Mouse (Mus musculus) splenic B cell, adult 2 months (primary cell): ENCODE measurements at regions not wholly inside any gene's neighbourhood (a gene's known extent, or its start where the extent isn't known, plus 50 kb on each side); places are given as distances from the start of the nearest gene placed in this dataset.
"Not testable (repeated sequence)": the region's sequence is repeated elsewhere in the genome, so short reads cannot be mapped to it uniquely, and the experiment has no call there.

Experiments
- DNase-seq: peaks from one replicate; pipeline ENCODE4 v3.0.0-alpha.2; 2011; ENCODE audit warnings: low read depth, low spot score
- H3K27me3 ChIP-seq: 2 replicates; pipeline ENCODE4 v1.6.1; 2012; ENCODE audit warnings: mild to moderate bottlenecking, low read length, moderate library complexity, mixed read lengths; ENCODE audit not compliant: control insufficient read depth, poor library complexity, insufficient read depth, severe bottlenecking
- H3K36me3 ChIP-seq: 2 replicates; pipeline ENCODE4 v1.6.1; 2012; ENCODE audit warnings: mild to moderate bottlenecking, low read length, moderate library complexity, mixed read lengths; ENCODE audit not compliant: control insufficient read depth, poor library complexity, insufficient read depth, severe bottlenecking

DNA sequence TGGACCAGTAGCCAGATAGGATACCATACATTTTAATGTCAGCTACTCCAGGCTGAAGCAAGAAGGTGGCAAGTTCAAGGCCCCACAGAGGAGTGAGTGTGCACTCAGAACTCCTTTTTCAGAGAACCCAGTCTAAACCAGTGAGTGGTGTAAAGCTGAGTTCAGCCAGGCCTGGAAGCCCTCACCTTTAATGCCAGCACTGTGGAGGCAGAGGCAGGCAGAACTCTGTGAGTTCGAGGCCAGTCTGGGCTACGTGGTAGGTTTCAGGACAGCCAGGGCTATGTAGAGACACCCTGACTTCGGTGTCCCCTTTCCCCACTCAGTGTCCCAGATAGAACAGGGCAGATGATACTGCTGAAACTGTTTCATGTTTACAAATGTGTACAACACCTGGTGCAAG lies 157.4 kb upstream of the Rapgef5 start:
- Histone ChIP-seq H3K27me3 (no peaks in the 10 kb centered on the region), H3K36me3 (no peaks in the 10 kb centered on the region)
- no peak for DNase-seq

DNA sequence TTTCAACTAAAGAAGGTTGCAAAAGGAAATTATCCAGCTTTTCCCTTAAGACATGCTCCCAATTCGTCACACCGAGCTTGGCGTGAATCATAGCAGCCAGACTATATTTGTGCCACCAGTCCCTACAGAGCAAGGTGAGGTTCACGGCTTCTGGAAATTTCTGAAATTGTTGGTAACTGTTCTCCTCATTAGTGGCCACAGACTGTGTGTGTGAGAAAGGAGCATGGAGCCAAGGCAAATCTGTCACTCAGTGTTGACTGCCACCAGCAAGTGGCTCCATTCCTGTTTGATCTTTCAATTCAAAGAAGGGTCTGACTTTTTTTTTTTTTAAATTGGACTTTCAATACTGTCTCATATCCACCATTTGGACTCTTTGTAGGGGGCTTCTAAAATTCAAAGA lies 156.1 kb upstream of the Rapgef5 start:
- no peaks in the 10 kb centered on the region for H3K27me3 ChIP-seq
- no peaks in the 10 kb centered on the region for H3K36me3 ChIP-seq
- DNase-seq: no peak

DNA sequence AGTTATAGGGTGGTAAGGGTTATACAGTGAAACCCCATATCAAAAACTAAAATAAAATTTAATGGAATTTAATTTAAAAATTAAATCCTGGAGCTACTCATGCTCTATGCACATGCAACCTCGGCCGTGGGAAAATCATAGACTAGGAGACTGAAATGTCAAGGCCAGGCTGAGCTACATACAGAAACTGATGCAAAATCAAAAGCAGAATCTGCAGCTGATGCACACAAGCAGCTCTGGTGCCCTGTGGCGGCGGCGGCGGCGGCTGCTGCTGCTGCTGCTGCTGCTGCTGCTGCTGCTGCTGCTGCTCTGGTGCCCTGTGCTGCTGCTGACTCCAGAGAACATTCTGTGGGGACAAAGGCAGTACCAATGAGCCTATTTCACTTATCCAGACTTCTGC lies 154.5 kb upstream of the Rapgef5 start:
- H3K36me3 ChIP-seq: no peaks in the 10 kb centered on the region
- DNase-seq: no peak

DNA sequence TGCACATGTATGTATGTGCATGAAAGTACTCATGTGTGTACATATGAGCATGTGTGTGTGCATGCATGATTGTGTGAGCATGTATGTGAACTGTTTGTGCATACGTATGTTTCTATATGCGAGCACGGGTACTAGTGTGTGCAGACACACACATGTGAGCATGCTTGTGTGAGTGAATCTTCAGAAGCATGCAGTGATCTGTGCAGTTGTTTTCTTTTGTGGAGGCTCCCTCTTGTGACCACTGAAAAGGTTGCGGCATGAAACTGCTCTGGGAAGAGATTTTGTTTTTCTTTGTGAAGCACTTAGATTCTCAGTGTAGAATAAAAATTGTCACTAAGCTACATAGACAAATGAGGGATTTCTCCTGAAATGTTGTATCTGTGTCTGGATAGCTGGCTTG lies 152.8 kb upstream of the Rapgef5 start:
- not testable (repeated sequence) for H3K36me3 ChIP-seq, H3K27me3 ChIP-seq, DNase-seq

More for the DNA sequence above, 154.5 kb upstream of the Rapgef5 start:
- no peaks in the 10 kb centered on the region for H3K27me3 ChIP-seq

DNA sequence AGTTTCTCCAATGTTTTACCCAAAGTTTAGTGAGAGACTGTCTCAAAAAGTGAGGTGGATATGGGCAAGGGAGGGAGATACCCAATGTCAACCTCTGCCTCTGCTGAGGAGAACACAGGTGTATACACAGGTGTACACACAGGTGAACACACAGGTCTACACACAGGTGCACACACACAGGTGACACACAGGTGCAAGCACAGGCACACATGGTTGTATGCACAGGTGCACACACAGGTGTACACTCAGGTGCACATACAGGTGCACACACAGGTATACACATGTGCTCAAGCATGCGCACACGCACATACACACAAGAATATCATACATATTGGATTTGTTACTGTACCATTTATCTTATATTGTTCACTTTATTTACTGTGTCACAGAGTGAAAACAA lies 151.1 kb upstream of the Rapgef5 start:
- H3K27me3 ChIP-seq: no peaks in the 10 kb centered on the region
- DNase-seq: no peak
- no peaks in the 10 kb centered on the region for H3K36me3 ChIP-seq

DNA sequence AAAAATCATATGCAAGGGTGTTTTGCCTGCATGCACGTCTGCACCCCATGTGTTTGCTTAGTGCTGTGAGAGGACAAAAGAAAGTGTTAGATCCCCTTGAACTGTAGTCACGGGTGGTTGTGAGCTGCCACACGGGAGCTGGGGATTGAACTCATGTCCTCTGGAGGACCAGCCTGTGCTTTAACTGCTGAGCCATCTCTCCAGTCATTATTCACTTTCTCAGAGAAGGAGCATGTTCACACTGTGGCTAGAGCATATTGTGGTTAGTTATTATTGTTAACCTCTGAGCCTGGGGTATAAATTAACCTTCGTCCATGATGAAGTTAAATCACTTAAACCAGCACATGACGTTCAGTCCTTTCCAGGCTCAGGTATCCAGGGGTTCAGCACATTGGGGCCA lies 150.4 kb upstream of the Rapgef5 start:
- H3K36me3 ChIP-seq: no peaks in the 10 kb centered on the region
- DNase-seq: no peak

GRCm38 (mm10) chr12:117378297-117378887 lies 137.9 kb upstream of the Rapgef5 start:
- DNase-seq: peak; percentile 17
- no peaks in the 10 kb centered on the region for H3K27me3 ChIP-seq
- no peaks in the 10 kb centered on the region for H3K36me3 ChIP-seq

More for the DNA sequence above, 150.4 kb upstream of the Rapgef5 start:
- H3K27me3 ChIP-seq: no peaks in the 10 kb centered on the region

GRCm38 (mm10) chr12:117379103-117379850 lies 137.0 kb upstream of the Rapgef5 start:
- Histone ChIP-seq H3K36me3 (no peaks in the 10 kb centered on the region), H3K27me3 (no peaks in the 10 kb centered on the region)
- DNase-seq: peak; percentile 27

DNA sequence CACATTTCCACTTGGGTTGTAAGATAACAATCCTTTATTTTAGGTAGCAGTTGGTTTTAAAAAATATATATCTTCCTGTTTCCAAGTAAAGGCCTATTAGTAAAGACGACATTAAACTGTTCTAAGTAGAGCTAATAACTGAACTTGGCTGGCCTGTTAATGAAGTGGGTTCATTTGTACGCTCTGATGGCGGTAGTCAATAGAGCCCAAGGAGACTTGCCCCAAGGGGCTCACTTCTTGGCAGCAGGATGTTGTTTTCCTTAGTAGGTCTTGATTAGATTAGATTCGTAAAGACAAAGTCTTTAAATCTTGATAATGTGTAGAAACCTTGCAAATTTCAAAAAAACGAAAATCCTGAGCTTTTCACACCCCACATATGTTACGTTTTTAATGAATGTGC lies 135.4 kb upstream of the Rapgef5 start:
- Histone ChIP-seq H3K36me3 (no peaks in the 10 kb centered on the region), H3K27me3 (no peaks in the 10 kb centered on the region)
- no peak for DNase-seq

- H3K36me3 ChIP-seq, DNase-seq, H3K27me3 ChIP-seq: not testable (repeated sequence)
These were observed 133.6 kb upstream of the Rapgef5 start for GRCm38 (mm10) chr12:117382727-117383126.

- peak; percentile 89 for DNase-seq
- H3K36me3 ChIP-seq: no peaks in the 10 kb centered on the region
- no peaks in the 10 kb centered on the region for H3K27me3 ChIP-seq
These were observed 131.1 kb upstream of the Rapgef5 start for GRCm38 (mm10) chr12:117385072-117385666.

DNA sequence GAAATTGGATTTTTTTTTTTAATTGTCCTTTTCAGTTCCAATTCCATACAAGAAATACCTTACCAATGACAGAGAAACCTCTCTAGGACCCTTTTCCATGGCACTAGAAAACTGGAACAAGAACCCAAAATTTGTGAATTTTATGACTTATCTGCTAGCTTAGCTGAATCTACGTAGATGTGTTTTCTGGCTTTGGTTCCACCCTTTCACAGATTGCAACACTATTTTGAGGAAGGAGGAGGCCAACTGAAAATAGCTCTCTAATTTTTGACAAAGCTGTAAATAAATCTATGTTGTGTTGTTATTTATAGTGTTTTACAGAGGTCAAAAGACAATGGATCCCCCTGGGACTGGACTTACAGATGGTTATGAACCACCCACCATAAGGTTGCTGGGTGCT lies 130.6 kb upstream of the Rapgef5 start:
- Histone ChIP-seq H3K27me3 (no peaks in the 10 kb centered on the region), H3K36me3 (no peaks in the 10 kb centered on the region)
- no peak for DNase-seq

GRCm38 (mm10) chr12:117386957-117387356 lies 129.3 kb upstream of the Rapgef5 start:
- Histone ChIP-seq H3K27me3 (no peaks in the 10 kb centered on the region), H3K36me3 (no peaks in the 10 kb centered on the region)
- DNase-seq: no peak

DNA sequence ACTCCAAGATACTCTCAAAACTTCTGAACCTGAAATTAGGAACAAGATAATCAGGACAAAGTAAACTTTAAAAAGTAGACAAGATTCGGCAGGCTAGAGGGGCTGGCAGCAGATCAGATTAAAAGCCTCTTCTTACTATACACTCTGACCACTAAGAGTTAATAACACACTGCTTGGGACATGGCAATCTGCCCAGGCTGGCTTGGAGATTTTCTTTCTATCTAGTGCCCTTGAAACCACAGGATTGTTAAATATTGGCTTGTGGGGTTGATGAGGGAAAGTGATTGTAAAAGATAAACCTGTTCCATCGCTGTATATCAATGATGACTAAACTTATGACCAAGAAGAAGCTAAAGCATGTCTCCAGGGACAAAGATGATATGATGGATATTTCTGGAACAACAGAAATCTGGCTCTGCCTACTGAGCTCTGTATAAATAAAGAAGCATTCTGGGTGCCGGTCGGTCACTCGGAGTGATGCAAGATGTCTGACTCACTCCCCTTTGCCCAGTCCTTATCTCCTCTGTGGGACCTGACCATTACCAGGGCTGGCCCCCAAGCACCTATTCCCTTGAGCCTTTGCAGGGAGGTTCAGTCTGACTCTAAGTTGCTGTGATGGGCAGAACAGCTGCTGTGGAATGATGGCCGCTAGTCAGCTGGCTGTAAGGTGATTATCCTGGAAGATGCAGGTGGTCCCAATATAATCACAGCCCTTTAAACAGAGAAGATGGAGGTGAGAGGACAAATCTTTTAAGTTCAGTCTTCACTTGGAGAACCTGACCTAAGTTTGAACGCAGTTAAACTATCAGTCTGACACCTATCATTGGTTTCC lies 126.5 kb upstream of the Rapgef5 start:
- DNase-seq: no peak
- Histone ChIP-seq H3K36me3 (no peaks in the 10 kb centered on the region), H3K27me3 (no peaks in the 10 kb centered on the region)

DNA sequence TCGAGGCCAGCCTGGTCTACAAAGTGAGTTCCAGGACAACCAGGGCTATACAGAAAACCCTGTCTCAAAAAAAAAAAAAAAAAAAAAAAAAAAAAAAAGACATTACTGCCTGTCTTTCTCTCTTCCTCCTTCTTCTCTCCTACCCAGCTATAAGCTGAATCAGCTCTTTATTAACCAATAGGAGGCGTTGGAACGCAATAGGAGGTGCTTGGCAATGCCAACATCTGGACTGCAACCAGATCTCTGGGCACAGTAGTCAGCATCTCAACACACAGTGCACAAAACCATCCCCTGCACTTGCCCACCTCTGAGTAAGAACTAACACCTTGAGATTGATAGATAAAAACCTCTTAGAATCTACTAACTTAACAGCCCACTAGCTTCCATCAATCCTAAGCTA lies 118.8 kb upstream of the Rapgef5 start:
- Histone ChIP-seq H3K27me3 (no peaks in the 10 kb centered on the region), H3K36me3 (no peaks in the 10 kb centered on the region)
- no peak for DNase-seq
